Mouse (Mus musculus) spleen, adult 2 months (tissue): Measurements from ENCODE around the gene Dnaja1.

ENCODE experiments used
- CTCF ChIP-seq: fragments of 200-500 bp; IDR thresholded peaks from 2 replicates; pipeline ENCODE4 v1.5.1; 2011; ENCODE audit warnings: mild to moderate bottlenecking, inconsistent platforms; ENCODE audit not compliant: insufficient read depth, insufficient read length, insufficient replicate concordance; ENCODE audit errors: extremely low read depth
- POLR2A ChIP-seq: fragments of 200-500 bp; IDR thresholded peaks from 2 replicates; pipeline ENCODE4 v1.6.1; 2011; ENCODE audit warnings: low read depth, low read length, inconsistent platforms

GRCm38 (mm10) chr4:40727247-40727646 lies 5.3 kb downstream of the Dnaja1 start:
- TF ChIP-seq CTCF (no peak), POLR2A (no peak)
